ENCODE assay signal across 8 mouse cellular contexts in genomic region chr15:12321788-12322621, GRCm38 (mm10). TPM values are rescaled to one million over a fixed set of nuclear protein-coding genes. Genes with fewer than 3 reads are reported as not detected.
DNase-seq lines count a peak whose midpoint lies in the region; ATAC-seq and TF ChIP-seq lines count a peak whose summit lies in the region.

Gene 1810049J17Rik, minus strand, starts transcription at chr15:12321899.

- peak within 1 kb of the TSS; percentile 95 for H3K27ac ChIP-seq in embryonic facial prominence, embryonic 14.5 days (replicated peaks; ENCODE audit: low read depth, low read length)
- peak within 1 kb of the TSS; percentile 88 to 94 for H3K27ac ChIP-seq in heart, embryonic 14.5 days (replicated peaks in 1 of 2; ENCODE audit: control insufficient read depth in 1 of 2, insufficient read depth in 1 of 2, low read depth in 2 of 2, low read length in 2 of 2)
- peak within 1 kb of the TSS; percentile 97 for H3K27ac ChIP-seq in kidney, embryonic 16.5 days (ENCODE audit: low read length)
- peak within 1 kb of the TSS; percentile 93 for H3K27ac ChIP-seq in lung, embryonic 15.5 days
- H3K27ac ChIP-seq in olfactory bulb, adult 2 months (ENCODE audit: insufficient read depth, low read depth, low read length), result peak within 1 kb of the TSS; percentile 75

- TF ChIP-seq CTCF in olfactory bulb, adult 2 months (IDR thresholded peaks at IDR 0.05; ENCODE audit: insufficient read depth, low read depth, low read length), result no peak

- 0 out of 2 replicates have a peak, but pooled peaks cover 8% of the 10 kb centered on the region for H3K36me3 ChIP-seq in embryonic facial prominence, embryonic 14.5 days (ENCODE audit: control insufficient read depth, insufficient read depth, low read length)
- peaks cover 10% of the 10 kb centered on the region for H3K36me3 ChIP-seq in heart, embryonic 14.5 days (ENCODE audit: control insufficient read depth, insufficient read depth, low read length)
- H3K36me3 ChIP-seq in kidney, embryonic 16.5 days (ENCODE audit: insufficient read depth, low read length), result no peaks in the 10 kb centered on the region
- no peaks in the 10 kb centered on the region; the same call in 1 of the 2 replicates for H3K36me3 ChIP-seq in lung, embryonic 15.5 days

- H3K9me3 ChIP-seq in embryonic facial prominence, embryonic 14.5 days (ENCODE audit: control insufficient read depth, low read length), result no peaks in the 10 kb centered on the region
- H3K9me3 ChIP-seq in heart, embryonic 14.5 days (ENCODE audit: control insufficient read depth, low read length), result no peaks in the 10 kb centered on the region
- no peaks in the 10 kb centered on the region for H3K9me3 ChIP-seq in kidney, embryonic 16.5 days (ENCODE audit: low read length)
- H3K9me3 ChIP-seq in lung, embryonic 15.5 days, result no peaks in the 10 kb centered on the region

- H3K4me3 ChIP-seq in embryonic facial prominence, embryonic 14.5 days (ENCODE audit: low read depth, low read length), result peak within 1 kb of the TSS; percentile 100
- H3K4me3 ChIP-seq in heart, embryonic 14.5 days (ENCODE audit: control insufficient read depth in 1 of 2, insufficient read depth in 1 of 2, low read depth in 1 of 2, low read length in 2 of 2), result peak within 1 kb of the TSS; percentile 79 to 96
- peak within 1 kb of the TSS; percentile 99 for H3K4me3 ChIP-seq in kidney, embryonic 16.5 days (ENCODE audit: low read length)
- H3K4me3 ChIP-seq in lung, embryonic 15.5 days, result peak within 1 kb of the TSS; percentile 95
- H3K4me3 ChIP-seq in olfactory bulb, adult 2 months (ENCODE audit: insufficient read depth, low read depth, low read length), result peak within 1 kb of the TSS; percentile 92

- WGBS in embryonic facial prominence, embryonic 14.5 days, result under 1% methylated on average over 48 of the region's 70 CpGs
- WGBS in heart, embryonic 14.5 days, result under 1% methylated on average over 66 of the region's 70 CpGs
- WGBS in kidney, embryonic 16.5 days, result under 1% methylated on average over 65 of the region's 70 CpGs
- under 1% methylated on average over 70 of the region's 70 CpGs for WGBS in lung, embryonic 15.5 days
- under 1% methylated on average over 70 of the region's 70 CpGs for WGBS in olfactory bulb, adult 2 months

- H3K9ac ChIP-seq in embryonic facial prominence, embryonic 14.5 days (ENCODE audit: low read depth, low read length), result peak within 1 kb of the TSS; percentile 99
- peak within 1 kb of the TSS; percentile 96 for H3K9ac ChIP-seq in heart, embryonic 14.5 days (ENCODE audit: low read length)
- peak within 1 kb of the TSS; percentile 98 for H3K9ac ChIP-seq in kidney, embryonic 16.5 days (replicated peaks; ENCODE audit: low read length)
- peak within 1 kb of the TSS; percentile 97 for H3K9ac ChIP-seq in lung, embryonic 15.5 days

- 0 out of 2 replicates have a peak, but pooled peaks cover 3% of the 10 kb centered on the region for H3K27me3 ChIP-seq in embryonic facial prominence, embryonic 14.5 days (replicated peaks; ENCODE audit: control insufficient read depth, insufficient read depth, low read length)
- no peaks in the 10 kb centered on the region for H3K27me3 ChIP-seq in heart, embryonic 14.5 days (ENCODE audit: control insufficient read depth, insufficient read depth, low read length)
- 0 out of 2 replicates have a peak, but pooled peaks cover 2% of the 10 kb centered on the region for H3K27me3 ChIP-seq in kidney, embryonic 16.5 days (ENCODE audit: insufficient read depth, low read length)
- H3K27me3 ChIP-seq in lung, embryonic 15.5 days, result peaks cover 4% of the 10 kb centered on the region; the same call in 1 of the 2 replicates

- TF ChIP-seq POLR2A in olfactory bulb, adult 2 months (IDR thresholded peaks at IDR 0.05; ENCODE audit: insufficient read depth, low read depth, low read length), result no peak

- DNase-seq in adipocyte (ENCODE audit: low spot score), result peak; percentile 63
- peak; percentile 43 for DNase-seq in embryonic facial prominence, embryonic 14.5 days (ENCODE audit: low spot score)
- DNase-seq in thymus, postnatal 36 days, result peak; percentile 58 to 67

- peak; percentile 38 for ATAC-seq in CD4-positive, CD25-positive, alpha-beta regulatory T cell, adult 4 months
- peak; percentile 42 for ATAC-seq in embryonic facial prominence, embryonic 14.5 days (ENCODE audit: low read depth)
- ATAC-seq in heart, embryonic 14.5 days (ENCODE audit: insufficient number of reproducible peaks, insufficient read depth, low FRiP score, low read depth), result peak; percentile 14; the same call in 1 of the 2 replicates
- ATAC-seq in kidney, embryonic 16.5 days (ENCODE audit: low FRiP score, low TSS enrichment), result peak; percentile 32; the same call in 1 of the 2 replicates
- ATAC-seq in lung, embryonic 15.5 days (ENCODE audit: borderline replicate concordance, extremely low read depth, low FRiP score, low TSS enrichment), result peak; percentile 40; the same call in 1 of the 2 replicates

- H3K4me2 ChIP-seq in embryonic facial prominence, embryonic 14.5 days (ENCODE audit: low read depth, low read length), result peak within 1 kb of the TSS; percentile 82
- peak within 1 kb of the TSS; percentile 82 for H3K4me2 ChIP-seq in heart, embryonic 14.5 days (ENCODE audit: low read length)
- H3K4me2 ChIP-seq in kidney, embryonic 16.5 days (replicated peaks; ENCODE audit: low read depth, low read length), result peak within 1 kb of the TSS; percentile 85
- peak within 1 kb of the TSS; percentile 82 for H3K4me2 ChIP-seq in lung, embryonic 15.5 days

- peaks cover 27% of the 10 kb centered on the region for H3K4me1 ChIP-seq in embryonic facial prominence, embryonic 14.5 days (ENCODE audit: control insufficient read depth, insufficient read depth, low read length)
- peaks cover 7 to 27% of the 10 kb centered on the region in 2 experiments for H3K4me1 ChIP-seq in heart, embryonic 14.5 days (ENCODE audit: control insufficient read depth in 2 of 2, insufficient read depth in 2 of 2, low read length in 2 of 2)
- H3K4me1 ChIP-seq in kidney, embryonic 16.5 days (ENCODE audit: insufficient read depth, low read length), result peaks cover 30% of the 10 kb centered on the region
- H3K4me1 ChIP-seq in lung, embryonic 15.5 days, result peaks cover 22% of the 10 kb centered on the region
- H3K4me1 ChIP-seq in olfactory bulb, adult 2 months (ENCODE audit: control insufficient read depth, insufficient read depth, low read length), result peaks cover 5% of the 10 kb centered on the region; the same call in 1 of the 2 replicates

RNA-seq across cellular contexts. Expression of gene 1810049J17Rik, which starts in this region (rescaled TPM):
- not detected for polyA plus RNA-seq in CD4-positive, CD25-positive, alpha-beta regulatory T cell, adult 4 months (2017; shearing (Covaris generic))
- 2.1 and 2.9 TPM in 2 replicates for polyA plus RNA-seq in embryonic facial prominence, embryonic 14.5 days (2014; fragmentation: Nextera tagmentation; extraction: Ambion mirVana)
- 0.54 TPM in 1 of 2 replicates, not detected in the other for polyA plus RNA-seq in heart, embryonic 14.5 days (2014; fragmentation: Nextera tagmentation; extraction: Ambion mirVana)
- 0.71 and 0.72 TPM in 2 replicates for polyA plus RNA-seq in kidney, embryonic 16.5 days (2015; fragmentation: Nextera tagmentation; extraction: Ambion mirVana)
- polyA plus RNA-seq in lung, embryonic 15.5 days (2015; fragmentation: Nextera tagmentation; extraction: Ambion mirVana), result 0.99 and 1.4 TPM in 2 replicates
- polyA plus RNA-seq in olfactory bulb, adult 2 months (2012; ENCODE audit: insufficient read depth, insufficient read length, low replicate concordance, missing spikeins), result not detected in 2 replicates

Comparison
In these comparisons a context has a peak if more than half of its experiments do, and no peak if none do; other contexts are left out.
1. Peak in every context shown above with its lines: DNase-seq, ATAC-seq, H3K4me3 ChIP-seq and H3K27ac ChIP-seq.
2. Peak in ATAC-seq in CD4-positive, CD25-positive, alpha-beta regulatory T cell, adult 4 months; RNA of the gene not detected or under 1 TPM.
3. Peak in ATAC-seq, H3K4me3 ChIP-seq, H3K27ac ChIP-seq, H3K9ac ChIP-seq and H3K4me2 ChIP-seq in heart, embryonic 14.5 days; RNA of the gene not detected or under 1 TPM.
4. Peak in ATAC-seq, H3K4me3 ChIP-seq, H3K27ac ChIP-seq, H3K9ac ChIP-seq and H3K4me2 ChIP-seq in kidney, embryonic 16.5 days; RNA of the gene not detected or under 1 TPM.